Mouse (Mus musculus) midbrain, embryonic 13.5 days (tissue): ENCODE results near the gene Ptpn14. TPM values are rescaled to one million over a fixed set of nuclear protein-coding genes. Genes with fewer than 3 reads are reported as not detected.
A peak's percentile ranks its signal among the peaks of the same experiment; 100 is the strongest.

Source experiments
- ATAC-seq: fragments of 200-750 bp; cut with Nextera tagmentation; 2 replicates; pipeline ENCODE4 v1.8.0; 2017; ENCODE audit warnings: mild to moderate bottlenecking, moderate TSS enrichment, moderate library complexity
- H3K27ac ChIP-seq: fragments of 300-500 bp; sonication (generic); 2 replicates; pipeline ENCODE4 v1.5.1; 2015; ENCODE audit warnings: inconsistent platforms, mild to moderate bottlenecking, moderate library complexity
- H3K27me3 ChIP-seq: fragments of 300-500 bp; sonication (generic); 2 replicates; pipeline ENCODE4 v1.6.1; 2015; ENCODE audit warnings: mild to moderate bottlenecking, inconsistent platforms
- H3K36me3 ChIP-seq: fragments of 300-500 bp; sonication (generic); 2 replicates; pipeline ENCODE4 v1.6.1; 2015; ENCODE audit warnings: mild to moderate bottlenecking, inconsistent platforms
- H3K4me1 ChIP-seq: fragments of 300-500 bp; sonication (generic); replicated peaks from 2 replicates; pipeline ENCODE4 v1.6.1; 2015; ENCODE audit warnings: inconsistent platforms
- H3K4me2 ChIP-seq: fragments of 300-500 bp; sonication (generic); replicated peaks from 2 replicates; pipeline ENCODE4 v1.6.1; 2015; ENCODE audit warnings: moderate library complexity, mild to moderate bottlenecking, inconsistent platforms
- H3K4me3 ChIP-seq: fragments of 300-500 bp; sonication (generic); replicated peaks from 2 replicates; pipeline ENCODE4 v1.5.1; 2015; ENCODE audit warnings: mild to moderate bottlenecking, inconsistent platforms
- H3K9ac ChIP-seq: fragments of 300-500 bp; sonication (generic); replicated peaks from 2 replicates; pipeline ENCODE4 v1.6.1; 2015; ENCODE audit warnings: mild to moderate bottlenecking, inconsistent platforms
- H3K9me3 ChIP-seq: fragments of 300-500 bp; sonication (generic); 2 replicates; pipeline ENCODE4 v1.6.1; 2016; ENCODE audit warnings: mild to moderate bottlenecking, inconsistent platforms
- WGBS: fragments of 180-500 bp; shearing (Covaris S2); methylation state at CpG from one replicate; pipeline ENCODE4 v1.1.7; 2015; 5-methylcytosine and 5-hydroxymethylcytosine counted together
- polyA plus RNA-seq: library from polyadenylated mRNA; unstranded; fragments of >200 nt; fragmentation: Nextera tagmentation; extraction: Ambion mirVana; gene quantifications from 2 replicates; pipeline ENCODE4 v1.2.1, GENCODE M21; 2015

Ptpn14 gene
- polyA plus RNA-seq, 1 experiment from 2014 or later, result 2.3 TPM

GRCm38 (mm10) chr1:189897861-189898260 is 169.8 kb downstream of the Ptpn14 start:
- no peak overlapping the region for H3K4me2 ChIP-seq
- H3K9ac ChIP-seq, result no peak overlapping the region
- H3K27ac ChIP-seq, result no peak overlapping the region
- no peaks in the 10 kb centered on the region for H3K9me3 ChIP-seq
- 26% methylated on average over 9 of the region's 9 CpGs for WGBS
- no peaks in the 10 kb centered on the region for H3K27me3 ChIP-seq
- H3K4me3 ChIP-seq, result no peak overlapping the region
- H3K4me1 ChIP-seq, result peaks cover 22% of the 10 kb centered on the region
- ATAC-seq, result 0 out of 2 replicates have a peak, but pooled peaks have one; percentile 32
- H3K36me3 ChIP-seq, result peaks cover 38% of the 10 kb centered on the region

- Histone ChIP-seq H3K9ac (no peak overlapping the region), H3K27ac (no peak overlapping the region), H3K4me2 (no peak overlapping the region), H3K9me3 (no peaks in the 10 kb centered on the region), H3K4me1 (peaks cover 22% of the 10 kb centered on the region), H3K36me3 (peaks cover 32% of the 10 kb centered on the region), H3K27me3 (no peaks in the 10 kb centered on the region), H3K4me3 (no peak overlapping the region)
- ATAC-seq, result no peak
- WGBS, result 91% methylated on average over 13 of the region's 13 CpGs
Measured at GRCm38 (mm10) chr1:189898708-189899107, 170.6 kb downstream of the Ptpn14 start.

DNA sequence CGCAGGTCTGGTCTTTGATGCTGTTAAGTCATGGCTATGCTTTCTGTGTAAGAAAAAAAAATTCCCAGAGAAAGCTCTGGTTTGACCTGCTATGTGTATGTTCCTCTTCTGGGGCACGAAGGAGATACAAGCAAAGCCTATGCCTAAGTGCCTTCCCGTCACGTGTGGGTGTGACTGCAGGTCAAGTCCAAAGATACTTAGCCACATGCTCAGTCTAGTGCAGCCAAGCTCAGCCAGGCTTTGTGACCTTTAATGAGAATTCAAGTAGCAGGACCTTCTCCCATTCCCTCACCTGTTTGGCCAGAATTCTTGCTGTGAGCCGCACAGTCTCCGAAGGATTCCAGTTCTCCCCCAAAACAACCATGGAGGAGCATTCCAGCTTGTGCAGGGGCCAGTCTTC is 171.5 kb downstream of the Ptpn14 start:
- H3K27ac ChIP-seq, result no peak overlapping the region
- H3K4me1 ChIP-seq, result peaks cover 15% of the 10 kb centered on the region
- no peak for ATAC-seq
- H3K27me3 ChIP-seq, result no peaks in the 10 kb centered on the region
- peaks cover 32% of the 10 kb centered on the region for H3K36me3 ChIP-seq
- no peak overlapping the region for H3K4me2 ChIP-seq
- no peak overlapping the region for H3K9ac ChIP-seq
- no peaks in the 10 kb centered on the region for H3K9me3 ChIP-seq
- WGBS, result 92% methylated on average over 6 of the region's 6 CpGs
- no peak overlapping the region for H3K4me3 ChIP-seq

GRCm38 (mm10) chr1:189902413-189902812 is 174.3 kb downstream of the Ptpn14 start:
- H3K36me3 ChIP-seq, result 0 out of 2 replicates have a peak, but pooled peaks cover 15% of the 10 kb centered on the region
- no peak overlapping the region for H3K4me3 ChIP-seq
- H3K27me3 ChIP-seq, result no peaks in the 10 kb centered on the region
- H3K9ac ChIP-seq, result no peak overlapping the region
- H3K4me2 ChIP-seq, result no peak overlapping the region
- no peaks in the 10 kb centered on the region for H3K9me3 ChIP-seq
- no peak overlapping the region for H3K27ac ChIP-seq
- no peak for ATAC-seq
- 90% methylated on average over 9 of the region's 9 CpGs for WGBS
- H3K4me1 ChIP-seq, result peaks cover 14% of the 10 kb centered on the region

- Histone ChIP-seq H3K9ac (no peak overlapping the region), H3K4me2 (no peak overlapping the region), H3K4me3 (no peak overlapping the region), H3K27me3 (no peaks in the 10 kb centered on the region), H3K27ac (no peak overlapping the region), H3K4me1 (peaks cover 6% of the 10 kb centered on the region), H3K9me3 (no peaks in the 10 kb centered on the region), H3K36me3 (0 out of 2 replicates have a peak, but pooled peaks cover 15% of the 10 kb centered on the region)
- ATAC-seq, result no peak
- 84% methylated on average over 11 of the region's 11 CpGs for WGBS
Measured at GRCm38 (mm10) chr1:189903169-189903568, 175.1 kb downstream of the Ptpn14 start.

DNA sequence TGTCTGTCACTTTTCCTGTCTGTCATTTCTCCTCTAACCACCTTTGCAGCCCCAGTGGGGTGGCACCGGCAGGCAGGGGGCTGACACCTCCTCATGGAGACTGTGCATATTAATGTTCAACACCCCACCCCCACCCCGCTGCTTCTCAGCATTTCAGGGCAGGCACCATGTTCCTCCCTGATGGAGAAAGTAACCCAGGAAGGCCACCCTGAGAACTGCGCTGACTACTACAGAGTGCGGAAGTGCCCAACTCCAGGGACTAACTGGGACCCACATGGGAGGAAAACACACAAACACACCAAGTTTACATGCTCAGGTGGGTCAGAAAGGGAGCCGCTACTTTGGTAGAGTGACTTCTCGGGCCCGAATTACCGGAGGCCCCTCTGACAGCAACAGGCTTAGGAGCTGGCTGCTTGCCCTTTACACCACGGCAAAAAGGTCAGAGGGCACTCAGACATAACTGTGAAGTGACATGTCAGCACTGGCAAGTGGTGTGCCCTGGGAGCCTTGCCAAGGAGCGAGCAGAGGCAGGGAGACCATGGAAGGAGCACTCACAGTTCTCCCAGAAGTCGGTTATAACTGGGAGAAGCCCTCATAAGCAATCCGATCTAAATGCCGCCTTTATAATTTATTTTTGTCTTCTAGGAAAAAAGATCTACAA is 182.7 kb downstream of the Ptpn14 start:
- no peak for ATAC-seq
- Histone ChIP-seq H3K27me3 (peaks cover 3% of the 10 kb centered on the region; the same call in 1 of the 2 replicates), H3K9ac (0 out of 2 replicates have a peak overlapping the region, but pooled peaks have one; percentile 25), H3K36me3 (0 out of 2 replicates have a peak, but pooled peaks cover 3% of the 10 kb centered on the region), H3K4me3 (no peak overlapping the region), H3K4me2 (no peak overlapping the region), H3K4me1 (peaks cover 21% of the 10 kb centered on the region), H3K9me3 (no peaks in the 10 kb centered on the region), H3K27ac (no peak overlapping the region)
- WGBS, result 69% methylated on average over 13 of the region's 13 CpGs

DNA sequence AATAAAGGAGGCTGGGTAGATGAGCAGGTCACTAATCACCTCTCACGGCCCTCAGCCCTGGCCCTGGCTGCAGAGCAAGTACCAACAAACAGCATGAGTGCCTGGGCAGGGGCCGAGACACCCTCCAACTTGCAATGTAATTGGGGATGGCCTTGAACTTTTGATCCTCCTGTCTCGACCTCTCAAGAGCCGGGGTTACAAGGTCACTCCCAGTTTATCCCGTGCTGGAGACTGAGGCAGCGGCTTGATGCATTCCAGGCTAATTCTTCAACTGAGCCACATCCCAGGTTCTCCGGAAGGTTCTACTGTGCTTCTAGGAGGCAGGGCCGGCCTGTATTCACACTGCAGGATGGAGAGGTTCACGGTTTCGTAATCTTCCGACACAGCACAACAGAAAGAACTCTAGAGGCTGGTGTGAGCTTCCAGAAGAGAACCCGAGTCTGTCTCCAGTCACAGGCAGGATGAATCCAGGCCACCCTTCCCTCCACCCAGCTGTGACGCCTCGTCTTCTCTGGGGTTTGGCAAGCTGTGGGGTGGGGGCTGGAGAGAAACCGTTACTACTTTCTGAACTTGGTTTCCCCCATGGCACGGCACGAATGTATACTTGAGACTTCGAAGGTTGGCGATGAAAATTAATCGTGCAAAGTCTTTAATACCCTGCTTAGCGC is 185.2 kb downstream of the Ptpn14 start:
- no peak for ATAC-seq
- peaks cover 3% of the 10 kb centered on the region; the same call in 1 of the 2 replicates for H3K27me3 ChIP-seq
- H3K27ac ChIP-seq, result no peak overlapping the region
- 92% methylated on average over 21 of the region's 21 CpGs for WGBS
- no peak overlapping the region for H3K4me2 ChIP-seq
- H3K9me3 ChIP-seq, result no peaks in the 10 kb centered on the region
- no peak overlapping the region for H3K4me3 ChIP-seq
- peaks cover 40% of the 10 kb centered on the region for H3K4me1 ChIP-seq
- H3K36me3 ChIP-seq, result 0 out of 2 replicates have a peak, but pooled peaks cover 3% of the 10 kb centered on the region
- H3K9ac ChIP-seq, result no peak overlapping the region

GRCm38 (mm10) chr1:189916422-189917125 is 188.5 kb downstream of the Ptpn14 start:
- Histone ChIP-seq H3K4me1 (peaks cover 43% of the 10 kb centered on the region), H3K27ac (no peak overlapping the region), H3K36me3 (0 out of 2 replicates have a peak, but pooled peaks cover 3% of the 10 kb centered on the region), H3K9ac (no peak overlapping the region), H3K4me2 (no peak overlapping the region), H3K4me3 (no peak overlapping the region), H3K27me3 (peaks cover 6% of the 10 kb centered on the region; the same call in 1 of the 2 replicates), H3K9me3 (no peaks in the 10 kb centered on the region)
- ATAC-seq, result no peak
- 31% methylated on average over 10 of the region's 10 CpGs for WGBS

DNA sequence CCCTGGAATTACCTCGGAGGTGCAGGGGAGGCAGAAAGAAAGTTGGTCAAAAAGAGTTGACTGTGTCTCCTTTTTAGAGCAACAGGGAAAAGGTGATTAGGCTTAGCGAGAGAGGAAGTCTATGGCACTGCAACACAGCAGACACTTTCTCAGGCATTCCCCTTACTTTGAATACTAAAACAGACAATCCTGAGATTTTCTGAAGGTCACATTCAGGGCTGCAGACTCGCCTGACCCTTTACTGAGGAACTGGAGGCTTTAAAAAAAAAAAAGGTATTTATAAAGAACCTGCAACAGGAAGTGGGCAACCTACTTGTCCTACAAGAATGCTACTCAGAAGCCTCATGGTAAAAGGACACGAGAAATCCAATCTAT is 189.0 kb downstream of the Ptpn14 start:
- no peak for ATAC-seq
- peaks cover 6% of the 10 kb centered on the region; the same call in 1 of the 2 replicates for H3K27me3 ChIP-seq
- H3K4me2 ChIP-seq, result no peak overlapping the region
- H3K27ac ChIP-seq, result no peak overlapping the region
- H3K4me1 ChIP-seq, result peaks cover 45% of the 10 kb centered on the region
- H3K9ac ChIP-seq, result no peak overlapping the region
- H3K9me3 ChIP-seq, result no peaks in the 10 kb centered on the region
- H3K4me3 ChIP-seq, result no peak overlapping the region
- H3K36me3 ChIP-seq, result 0 out of 2 replicates have a peak, but pooled peaks cover 3% of the 10 kb centered on the region
- WGBS, result 39% methylated on average over 4 of the region's 4 CpGs

GRCm38 (mm10) chr1:189919756-189920155 is 191.7 kb downstream of the Ptpn14 start:
- ATAC-seq, result no peak
- Histone ChIP-seq H3K9ac (no peak overlapping the region), H3K36me3 (no peaks in the 10 kb centered on the region), H3K27me3 (peaks cover 14% of the 10 kb centered on the region), H3K9me3 (no peaks in the 10 kb centered on the region), H3K4me3 (no peak overlapping the region), H3K4me1 (peaks cover 50% of the 10 kb centered on the region), H3K4me2 (no peak overlapping the region), H3K27ac (no peak overlapping the region)
- WGBS, result 92% methylated on average over 3 of the region's 3 CpGs

- Histone ChIP-seq H3K4me2 (peak overlapping the region; percentile 97), H3K9ac (peak overlapping the region; percentile 86), H3K4me3 (peak overlapping the region; percentile 74), H3K27ac (no peak overlapping the region), H3K27me3 (peaks cover 16% of the 10 kb centered on the region), H3K9me3 (no peaks in the 10 kb centered on the region), H3K4me1 (peaks cover 48% of the 10 kb centered on the region), H3K36me3 (no peaks in the 10 kb centered on the region)
- peak; percentile 1; the same call in 1 of the 2 replicates for ATAC-seq
- WGBS, result 50% methylated on average over 28 of the region's 28 CpGs
Measured at GRCm38 (mm10) chr1:189920701-189921567, 192.9 kb downstream of the Ptpn14 start.
